25 mouse cellular contexts compared by ENCODE assay signal in genomic region chr5:107528856-107529255, GRCm38 (mm10). TPM values are rescaled to one million over a fixed set of nuclear protein-coding genes. Genes with fewer than 3 reads are reported as not detected.
"Had no signal": no experiment of that assay in that cellular context is flagged by ENCODE, and none has a peak within 500 bp of the region (broad histone marks: within the 10 kb centered on the region; RNA-seq: fewer than 3 reads in every experiment).

No protein-coding gene starts in this region.

- H3K27me3 ChIP-seq: liver, embryonic 13.5 days; midbrain, embryonic 12.5 days; midbrain, embryonic 15.5 days; neural tube, embryonic 12.5 days; neural tube, embryonic 15.5 days had no signal

- H3K36me3 ChIP-seq: liver, embryonic 13.5 days; midbrain, embryonic 12.5 days; midbrain, embryonic 15.5 days; neural tube, embryonic 12.5 days; neural tube, embryonic 15.5 days had no signal

- H3K9me3 ChIP-seq: liver, embryonic 13.5 days; midbrain, embryonic 12.5 days; midbrain, embryonic 15.5 days; neural tube, embryonic 12.5 days; neural tube, embryonic 15.5 days had no signal

- H3K4me1 ChIP-seq: midbrain, embryonic 12.5 days; midbrain, embryonic 15.5 days; neural tube, embryonic 12.5 days; neural tube, embryonic 15.5 days had no signal

- ATAC-seq: lung, postnatal 0 days; midbrain, embryonic 15.5 days had no signal

- H3K27ac ChIP-seq: layer of hippocampus, adult 2 months; left cerebral cortex, adult 2 months; liver, embryonic 13.5 days; macrophage; midbrain, embryonic 12.5 days; midbrain, embryonic 15.5 days; neural tube, embryonic 12.5 days; neural tube, embryonic 15.5 days; stomach, postnatal 0 days had no signal

- H3K4me2 ChIP-seq: liver, embryonic 13.5 days; lung, embryonic 14.5 days; midbrain, embryonic 12.5 days; midbrain, embryonic 15.5 days; neural tube, embryonic 12.5 days; neural tube, embryonic 15.5 days had no signal

- DNase-seq: kidney, adult 9 months; kidney, postnatal 14 days; kidney, postnatal 4 days; layer of hippocampus, adult 9-11 months; layer of hippocampus, postnatal 36 days; liver, embryonic 13.5 days; lung, embryonic 14.5 days; right cerebral cortex, adult 18-20 months; right cerebral cortex, postnatal 14 days; right cerebral cortex, postnatal 4 days; thymus, adult 2 months; thymus, postnatal 14 days; thymus, postnatal 4 days had no signal

- H3K4me3 ChIP-seq: layer of hippocampus, adult 2 months; left cerebral cortex, adult 2 months; liver, embryonic 13.5 days; midbrain, embryonic 12.5 days; midbrain, embryonic 15.5 days; neural tube, embryonic 12.5 days; neural tube, embryonic 15.5 days had no signal

- H3K9ac ChIP-seq: liver, embryonic 13.5 days; lung, embryonic 14.5 days; midbrain, embryonic 12.5 days; midbrain, embryonic 15.5 days; neural tube, embryonic 12.5 days; neural tube, embryonic 15.5 days had no signal

RNA-seq across cellular contexts. Expression of gene 1700028K03Rik, which starts 5.7 kb away (rescaled TPM):
- total RNA-seq: megakaryocyte, adult 5-6 weeks had no signal
- polyA plus RNA-seq: liver, adult 2 months; macrophage had no signal

RNA-seq across cellular contexts. Expression of gene Gm42669, which starts 21.4 kb away (rescaled TPM):
- polyA plus RNA-seq: liver, adult 2 months; liver, embryonic 16.5 days had no signal
